Mouse (Mus musculus): ENCODE measurements around the gene Mprip.

DNA sequence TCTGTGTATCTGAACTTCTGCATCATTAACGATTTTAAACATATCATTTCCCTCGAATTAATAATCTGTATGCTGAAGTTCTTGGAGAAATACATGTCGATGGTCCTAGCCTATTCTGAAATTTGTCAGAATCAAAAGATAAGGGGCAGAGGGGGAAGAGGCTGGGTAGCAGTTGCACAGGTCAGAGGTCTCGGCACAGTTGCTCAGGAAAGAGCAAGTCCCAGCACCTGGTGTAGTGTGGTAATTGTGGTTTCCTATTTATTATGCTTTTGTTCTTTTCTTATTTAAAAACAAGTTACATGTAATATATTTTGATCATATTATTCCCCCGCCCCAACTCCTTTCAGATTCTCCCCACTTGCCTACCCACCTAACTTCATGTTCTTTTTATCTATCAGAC lies 32.9 kb upstream of the Mprip start:
- TF ChIP-seq CTCF (IDR thresholded peaks at IDR 0.05; ENCODE audit: extremely low read depth, insufficient read depth, low read length) (no peak), POLR2A (IDR thresholded peaks at IDR 0.05; ENCODE audit: extremely low read depth, insufficient read depth, low read length) (no peak)
